Mouse (Mus musculus): ENCODE results near the gene 4930404N11Rik.

The 4930404N11Rik gene

DNA sequence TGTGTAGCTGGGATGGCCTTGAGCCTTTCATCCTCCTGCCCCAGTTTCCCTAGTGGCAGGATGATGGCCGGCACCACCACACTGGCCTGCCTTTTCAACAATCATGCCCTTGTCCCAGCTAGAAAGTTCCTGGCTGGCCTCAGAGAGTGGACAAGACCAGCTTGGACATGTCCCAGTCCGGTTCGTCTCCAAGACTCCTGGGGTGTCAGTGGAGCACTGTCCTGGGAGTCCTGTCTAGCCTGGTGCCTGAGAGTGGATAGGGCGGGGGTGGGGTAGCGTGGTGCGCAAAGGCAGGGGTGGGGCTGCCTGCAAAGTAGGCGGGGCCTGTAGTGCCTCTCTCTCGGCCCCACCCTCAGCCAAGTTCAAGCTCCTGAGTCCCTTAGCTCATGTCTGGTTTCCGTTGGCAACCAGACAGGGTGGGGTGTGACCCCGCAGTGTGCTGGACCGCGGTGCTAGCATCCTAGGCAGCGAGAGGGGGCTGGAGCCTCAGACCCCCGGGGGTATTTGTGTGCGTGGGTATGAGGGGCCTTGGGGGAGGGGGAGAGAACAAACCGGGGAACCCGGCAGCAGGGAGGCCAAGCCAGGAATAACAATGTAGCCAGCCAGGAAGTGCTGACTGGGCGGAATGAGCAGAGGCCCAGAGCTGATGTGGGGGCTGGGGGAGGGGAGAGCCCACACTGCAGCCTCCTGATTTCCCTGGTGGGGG is 36.1 kb upstream of the 4930404N11Rik start:
- DNase-seq: peak; percentile 39

DNA sequence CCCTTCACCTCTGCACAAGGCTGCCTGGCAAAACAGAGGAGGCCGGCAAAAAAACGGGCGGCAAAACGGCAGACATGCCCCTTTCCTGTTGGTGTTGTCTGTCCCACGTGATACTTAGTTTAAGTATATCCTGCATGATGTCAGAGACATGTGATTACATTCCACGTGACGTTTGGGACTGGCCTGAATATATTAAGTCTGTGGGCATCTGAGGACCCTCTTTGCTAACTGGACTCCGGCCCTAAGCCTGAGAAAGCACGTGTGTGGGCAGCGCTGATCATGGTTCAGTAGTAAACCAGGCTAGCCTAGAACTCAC is 35.5 kb upstream of the 4930404N11Rik start:
- DNase-seq: no peak

DNA sequence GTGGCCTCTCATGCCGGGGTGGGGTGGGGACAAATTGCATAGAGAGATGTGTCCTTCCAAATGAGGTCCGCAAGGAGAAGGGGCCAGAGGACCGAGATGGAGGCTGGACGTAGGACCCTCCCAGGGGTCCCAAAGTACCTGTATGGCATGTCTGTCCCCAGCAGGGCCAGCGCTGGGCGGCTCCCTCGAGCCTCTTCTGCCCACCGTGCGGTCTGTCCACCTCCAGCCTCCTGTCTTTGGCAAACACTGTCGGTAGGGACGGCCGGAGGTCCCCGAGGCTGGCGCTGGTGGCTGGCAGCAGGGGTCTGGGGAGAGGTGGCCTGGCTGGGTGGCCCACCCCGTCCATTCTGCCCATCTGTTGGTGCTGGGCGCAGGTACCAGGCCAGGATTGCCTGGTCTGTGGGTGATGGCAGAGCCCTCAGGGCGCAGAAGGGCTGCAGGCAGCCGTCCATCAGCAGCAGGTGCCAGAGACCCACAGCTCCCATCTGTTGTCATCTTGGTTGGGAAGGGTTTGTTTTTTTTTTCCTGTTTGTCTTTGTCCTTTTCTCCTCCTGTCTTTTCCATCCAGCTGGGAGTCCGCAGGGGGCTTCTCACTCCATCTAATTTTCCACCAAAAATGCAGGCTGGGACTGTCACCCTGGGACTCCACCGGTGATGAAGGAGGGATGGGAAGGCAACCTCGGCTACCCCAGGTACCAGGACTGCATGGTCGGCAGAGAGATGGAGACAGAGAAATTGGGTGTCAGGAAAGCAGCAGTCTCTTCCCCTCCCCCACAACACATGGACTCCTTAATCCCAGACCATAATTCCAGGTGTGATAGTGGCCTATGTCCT is 35.0 kb upstream of the 4930404N11Rik start:
- no peak for DNase-seq

DNA sequence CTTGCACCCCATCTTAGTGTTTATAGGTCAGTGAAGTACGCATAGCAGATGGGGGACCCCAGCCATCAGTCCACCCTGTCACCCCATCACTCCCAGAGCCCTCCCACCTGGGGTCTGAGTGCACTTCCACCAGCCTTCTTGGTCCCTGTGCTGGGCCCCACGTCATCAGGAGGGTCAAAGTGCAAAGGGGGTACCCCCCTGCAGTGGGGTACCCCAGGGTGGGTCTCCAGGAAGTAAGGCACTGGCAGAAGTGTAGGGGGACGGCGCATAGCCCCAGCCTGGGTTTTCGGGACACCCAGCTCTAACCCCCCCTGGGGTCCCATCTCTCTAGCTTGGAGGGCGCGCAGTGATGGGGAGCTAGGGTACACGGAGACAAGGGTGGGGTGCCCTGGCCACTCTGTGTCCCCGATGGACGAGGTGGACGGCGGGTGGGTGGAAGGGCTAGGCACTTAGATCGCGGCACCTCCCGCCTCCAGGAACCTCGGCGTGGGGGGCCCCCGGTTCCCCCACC is 34.2 kb upstream of the 4930404N11Rik start:
- DNase-seq: no peak

DNA sequence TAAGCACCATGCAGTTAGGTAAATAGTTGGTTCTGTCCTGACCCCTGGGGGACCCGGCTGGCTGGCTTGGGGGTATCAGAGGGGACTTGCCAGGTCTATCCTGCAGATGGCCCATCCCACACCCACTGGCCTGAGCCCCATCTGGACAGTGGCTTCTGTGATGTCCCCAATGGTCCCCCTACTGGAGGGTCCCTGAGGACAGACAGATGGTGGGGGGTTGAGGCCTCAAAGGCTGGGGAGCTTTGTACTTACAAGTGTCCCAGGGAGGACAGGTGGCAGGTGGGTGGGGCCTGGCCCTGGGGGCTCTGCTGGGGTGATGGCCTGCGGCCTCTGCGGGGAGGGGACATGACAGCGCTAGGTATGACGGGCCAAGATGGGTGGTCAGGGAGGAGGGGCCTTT is 33.7 kb upstream of the 4930404N11Rik start:
- DNase-seq: no peak

DNA sequence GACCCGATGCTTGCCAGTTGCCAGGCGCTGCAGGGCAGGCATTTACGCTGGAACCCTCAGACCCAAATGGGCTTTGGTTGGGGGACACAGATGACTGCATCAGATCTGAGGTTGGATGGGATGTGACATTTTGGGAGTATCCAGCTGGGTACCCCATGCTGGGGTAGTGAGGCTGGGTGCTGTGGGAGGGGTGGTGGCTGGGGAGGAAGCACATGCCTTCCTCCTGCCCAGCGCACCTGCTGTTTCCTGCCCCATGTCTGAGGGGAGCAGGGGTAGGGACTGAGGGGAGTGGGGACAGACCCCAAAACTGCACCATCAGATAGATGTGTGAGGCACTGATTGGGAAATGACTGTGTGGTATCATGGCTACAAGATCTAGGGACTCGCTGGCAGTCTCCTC is 31.1 kb upstream of the 4930404N11Rik start:
- peak; percentile 59 for DNase-seq

DNA sequence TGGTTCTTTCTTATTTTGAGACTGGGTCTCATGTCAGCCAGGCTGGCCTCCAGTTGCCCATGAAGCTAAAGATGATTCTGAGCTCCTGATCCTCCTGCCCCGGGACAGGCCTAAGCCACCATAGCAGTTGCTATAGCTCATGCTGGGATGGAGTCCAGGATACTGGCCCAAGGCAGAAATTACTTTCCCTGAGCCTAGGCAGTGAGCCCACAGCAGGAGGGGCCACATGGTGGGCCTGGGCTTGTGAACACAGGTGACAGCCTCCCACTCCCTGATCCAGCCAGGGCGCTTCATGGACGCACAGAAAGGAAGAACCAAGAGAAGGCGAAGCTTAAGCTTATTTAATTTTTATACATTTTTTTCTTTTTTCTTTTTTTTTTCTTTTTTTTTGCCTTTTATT is 30.2 kb upstream of the 4930404N11Rik start:
- no peak for DNase-seq

DNA sequence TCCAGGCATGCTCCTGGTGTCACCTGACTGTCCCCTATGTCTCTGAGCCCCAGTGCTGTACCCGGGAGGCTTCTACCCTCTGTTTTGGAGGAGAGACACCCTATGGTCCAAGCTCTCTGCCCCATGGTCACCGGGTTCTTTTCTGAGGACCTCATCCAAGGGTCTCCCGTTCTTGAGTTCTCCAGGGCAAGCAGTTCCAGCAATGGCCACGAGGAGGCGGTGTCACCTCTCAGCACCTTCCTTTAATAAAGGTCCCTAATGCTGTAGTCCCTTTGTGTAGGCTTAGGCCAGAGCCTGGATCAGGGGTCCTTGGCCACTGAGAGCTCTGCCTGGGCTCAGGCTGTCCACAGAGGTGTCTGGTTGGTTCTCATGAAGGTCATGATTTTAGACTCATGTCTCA is 29.5 kb upstream of the 4930404N11Rik start:
- peak; percentile 74 for DNase-seq

DNA sequence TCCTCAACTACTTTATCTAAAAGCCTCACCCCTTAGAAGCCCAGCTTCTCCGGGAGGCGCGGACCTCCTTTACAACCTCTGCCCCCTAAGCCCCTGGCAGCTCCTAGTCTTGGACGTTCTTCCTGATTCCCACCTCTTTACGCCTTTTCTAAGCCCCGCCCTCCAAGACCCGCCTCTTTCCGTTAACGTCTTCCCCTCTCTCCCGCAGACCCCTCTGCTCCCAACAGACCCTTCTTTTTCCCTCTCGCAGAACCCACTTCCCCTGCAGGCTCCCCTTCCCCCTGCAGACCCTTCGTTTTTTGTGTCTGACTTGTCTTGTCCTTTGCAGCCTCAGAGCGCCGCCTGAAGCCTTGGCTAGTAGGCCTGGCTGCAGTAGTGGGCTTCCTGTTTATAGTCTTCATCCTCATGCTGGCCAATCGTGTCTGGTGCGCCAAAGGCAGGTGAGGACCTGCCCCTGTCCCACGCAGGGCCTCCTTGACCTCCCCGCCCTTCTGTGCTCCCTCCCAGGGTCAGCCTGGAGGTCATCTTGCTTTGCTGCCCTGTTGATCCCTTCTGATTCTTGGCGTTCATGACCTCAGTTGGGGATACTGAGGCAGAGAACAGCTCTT is 27.9 kb upstream of the 4930404N11Rik start:
- peak; percentile 79 for DNase-seq

DNA sequence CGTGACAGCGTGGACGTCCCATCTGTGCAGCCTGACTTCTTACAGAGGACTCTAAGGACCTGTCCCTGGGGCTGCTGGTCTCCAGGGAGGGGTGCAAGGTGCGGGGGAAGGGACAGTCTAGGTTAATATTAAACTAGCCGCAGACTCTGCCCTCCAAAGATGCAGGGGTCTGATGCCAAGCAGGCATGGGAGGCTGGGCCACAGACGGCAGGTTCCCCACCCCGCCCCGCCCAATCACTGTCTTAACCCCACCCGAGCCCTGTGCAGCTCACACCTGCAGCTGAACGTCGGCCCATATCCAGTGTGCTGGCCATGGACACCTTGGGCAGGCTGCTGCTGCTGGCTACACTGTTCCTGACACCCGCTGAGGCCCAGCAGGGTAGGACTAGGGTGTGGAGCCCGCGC is 27.2 kb upstream of the 4930404N11Rik start, which contains the start of gene Smim24:
Gene Smim24 (plus strand): TSS at position 271 of the 405 bp plus-strand sequence.
- peak; percentile 33 for DNase-seq

DNA sequence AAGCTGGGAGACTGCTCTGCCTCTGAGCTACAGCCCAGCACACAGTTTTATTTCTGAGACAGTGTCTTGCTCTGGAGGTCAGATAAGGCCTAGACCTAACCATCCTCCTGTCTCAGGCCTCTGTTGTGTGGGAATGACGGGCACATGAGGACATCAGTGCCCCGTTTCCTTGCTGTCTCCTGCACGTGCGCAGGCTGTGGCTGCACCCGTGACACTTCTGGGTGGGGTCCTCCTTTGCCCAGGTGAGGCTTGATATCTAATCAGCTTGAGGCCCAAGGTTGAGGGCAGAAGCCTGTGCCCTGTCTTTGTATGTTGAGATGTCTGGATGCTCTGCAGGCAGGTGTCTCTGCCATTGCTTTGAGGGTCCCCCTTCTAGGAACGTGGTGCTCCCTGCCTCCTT is 26.7 kb upstream of the 4930404N11Rik start:
- DNase-seq: no peak

DNA sequence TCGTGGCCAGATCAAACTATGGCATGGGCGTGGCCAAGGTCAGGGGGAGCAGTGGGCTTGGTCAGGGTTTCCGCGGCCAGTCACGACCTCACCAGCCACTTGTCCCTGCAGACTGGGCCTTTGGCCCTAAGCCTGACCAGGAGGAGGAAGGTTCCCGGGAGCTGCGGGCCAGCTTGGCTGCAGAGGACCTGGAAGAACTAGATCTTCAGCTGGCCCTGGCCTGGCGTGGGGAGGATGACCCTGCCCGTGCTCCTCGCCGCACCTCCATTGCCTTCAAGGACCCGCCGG is 25.0 kb upstream of the 4930404N11Rik start:
- DNase-seq: no peak

DNA sequence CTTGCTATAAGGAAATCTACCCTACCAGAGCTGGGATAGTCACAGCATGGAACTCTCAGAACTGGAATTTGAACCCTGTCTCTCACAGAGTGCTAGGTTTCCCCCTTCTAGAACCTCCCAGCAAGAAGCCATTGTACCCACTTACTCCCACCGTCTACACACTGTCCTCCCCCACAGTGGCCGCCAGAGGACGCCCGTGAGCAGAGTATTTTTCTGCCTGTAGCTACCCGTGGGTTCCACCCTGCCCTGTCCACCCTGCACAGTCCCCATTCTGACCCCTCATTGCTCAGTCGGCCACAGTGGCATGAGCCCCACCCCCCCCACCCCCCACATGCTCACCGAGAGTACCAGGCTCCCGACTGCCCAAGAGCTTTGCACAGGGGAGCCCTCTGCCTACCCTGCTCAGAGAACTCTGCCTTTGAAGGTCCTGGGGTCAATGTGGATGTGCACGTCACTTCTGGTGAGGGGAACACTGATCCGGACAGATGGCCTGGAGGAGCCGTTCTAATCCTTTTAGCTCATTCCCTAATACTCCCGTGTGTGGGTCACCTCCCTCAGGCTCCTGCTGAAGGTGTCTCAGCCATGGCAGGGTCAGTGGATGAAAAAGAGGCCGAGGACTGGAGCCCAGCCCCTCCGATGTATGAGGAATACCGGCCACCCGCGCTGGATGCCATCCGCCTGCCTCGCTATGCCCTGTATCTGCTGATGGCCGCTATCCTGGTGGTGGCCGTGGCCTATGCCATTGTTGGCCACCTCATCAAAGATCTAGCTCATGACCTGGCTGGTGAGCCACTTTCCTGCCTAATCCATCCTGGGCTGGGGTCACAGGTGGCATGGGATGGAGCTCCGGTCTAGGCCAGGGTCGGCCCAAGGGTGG is 24.4 kb upstream of the 4930404N11Rik start:
- DNase-seq: peak; percentile 76

DNA sequence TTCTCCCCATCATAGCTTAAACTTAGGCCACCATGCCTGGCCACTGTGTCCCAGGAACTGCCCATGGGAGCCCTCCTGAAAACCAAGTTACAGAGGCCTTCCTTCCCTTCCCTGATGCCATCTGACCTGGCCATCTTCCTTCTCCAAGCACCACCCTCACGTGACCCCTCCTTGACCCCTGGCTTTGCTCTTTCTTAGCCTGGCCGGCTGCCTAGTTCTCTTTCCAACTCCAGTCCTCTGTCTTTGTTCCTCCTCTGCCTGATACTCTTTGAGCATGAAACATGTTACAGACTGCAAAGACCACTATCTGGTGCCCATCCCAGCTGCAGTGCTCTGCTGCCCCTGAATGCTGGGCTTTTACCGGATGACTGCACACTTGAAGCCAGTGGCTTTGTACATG is 23.8 kb upstream of the 4930404N11Rik start:
- DNase-seq: no peak

DNA sequence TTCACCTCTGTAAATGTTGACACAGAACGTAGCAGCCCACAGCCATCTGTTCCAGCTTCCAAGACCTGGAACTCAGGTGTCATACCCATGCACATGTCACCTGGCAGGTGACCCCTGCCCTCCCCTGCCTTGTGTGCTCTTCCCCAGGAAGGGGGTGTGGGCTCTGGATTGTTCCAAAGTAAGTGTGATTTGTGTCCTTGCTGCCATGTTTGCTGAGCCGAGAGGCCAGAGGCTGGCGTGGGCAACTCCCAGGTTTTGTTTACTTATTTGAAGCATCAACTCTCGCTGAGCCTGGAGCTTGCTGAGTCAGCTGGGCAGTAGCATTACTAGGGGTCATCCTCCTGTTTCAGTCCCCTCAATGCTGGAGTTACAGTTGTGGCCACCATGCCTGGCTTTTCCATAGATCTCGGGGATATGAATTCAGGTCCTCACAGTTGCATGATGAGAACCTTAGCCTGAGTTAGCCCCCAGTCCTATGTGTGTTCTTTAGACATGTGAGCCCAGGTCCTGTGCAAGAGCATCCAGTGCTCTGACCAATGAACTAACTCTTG is 23.0 kb upstream of the 4930404N11Rik start, which contains the start of gene Gm48552:
Gene Gm48552 (plus strand): TSS at position 501 of the 551 bp plus-strand sequence.
- no peak for DNase-seq

DNA sequence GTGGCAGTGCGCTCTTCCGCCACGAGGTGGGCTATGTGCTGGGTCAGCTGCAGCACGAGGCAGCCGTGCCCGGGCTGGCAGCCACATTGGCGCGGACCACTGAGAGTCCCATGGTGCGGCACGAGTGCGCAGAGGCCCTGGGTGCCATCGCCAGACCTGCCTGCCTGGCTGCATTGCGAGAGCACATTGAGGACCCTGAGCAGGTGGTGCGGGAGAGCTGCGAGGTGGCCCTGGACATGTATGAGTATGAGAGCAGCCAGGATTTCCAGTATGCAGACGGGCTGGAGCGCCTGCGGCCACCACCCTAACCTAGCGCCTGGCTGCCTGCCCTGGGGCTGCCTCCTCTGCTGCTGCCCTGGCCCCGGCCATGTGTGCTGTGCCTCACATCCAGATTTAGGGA is 22.1 kb upstream of the 4930404N11Rik start:
- no peak for DNase-seq

DNA sequence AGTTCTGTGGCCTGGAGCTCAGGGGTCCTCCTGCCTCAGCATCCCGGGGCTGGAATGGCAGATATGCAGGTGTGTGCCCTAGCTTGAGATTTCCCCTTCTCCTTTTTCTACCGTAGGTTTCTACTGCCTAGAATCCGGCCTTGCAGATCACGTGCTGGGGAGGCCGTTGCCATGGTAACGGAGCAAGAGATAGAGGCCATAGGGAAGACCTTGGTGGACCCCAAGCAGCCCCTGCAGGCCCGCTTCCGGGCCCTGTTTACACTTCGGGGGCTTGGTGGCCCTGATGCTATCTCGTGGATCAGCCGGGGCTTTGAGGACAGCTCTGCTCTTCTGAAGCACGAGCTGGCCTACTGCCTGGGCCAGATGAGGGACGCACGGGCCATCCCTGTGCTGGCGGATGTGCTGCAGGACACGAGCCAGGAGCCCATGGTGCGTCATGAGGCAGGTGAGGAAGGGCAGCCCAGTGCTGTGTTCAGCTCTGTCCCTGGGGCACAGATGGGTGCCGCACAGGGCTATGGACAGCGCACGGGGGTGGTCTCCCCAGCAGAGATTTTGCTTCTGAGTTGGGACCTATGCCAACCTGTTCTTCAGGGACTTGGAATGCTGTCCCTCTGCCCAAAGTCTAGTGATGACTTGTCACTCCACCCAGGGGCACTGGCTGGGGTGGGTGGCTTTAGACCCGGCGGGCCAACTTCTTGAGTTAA is 20.1 kb upstream of the 4930404N11Rik start:
- no peak for DNase-seq

DNA sequence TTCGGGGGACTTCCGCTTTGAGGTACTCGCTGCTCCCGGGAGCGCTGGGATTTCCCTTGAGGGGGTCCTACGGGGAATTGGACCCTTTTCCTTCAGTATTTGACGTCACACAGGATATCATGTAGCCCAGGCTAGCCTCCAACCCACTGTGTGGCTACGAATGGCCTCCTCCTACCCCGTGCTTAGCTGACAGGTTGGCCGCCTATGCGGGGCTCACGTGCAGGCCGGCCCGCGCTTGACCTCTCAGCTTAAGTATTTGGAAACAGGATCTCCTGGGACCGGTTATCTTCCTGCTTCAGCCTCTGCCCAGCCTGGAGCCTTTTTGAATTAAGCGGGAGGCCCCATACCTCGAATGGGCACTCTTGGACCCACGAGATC is 19.0 kb upstream of the 4930404N11Rik start:
- DNase-seq: no peak

DNA sequence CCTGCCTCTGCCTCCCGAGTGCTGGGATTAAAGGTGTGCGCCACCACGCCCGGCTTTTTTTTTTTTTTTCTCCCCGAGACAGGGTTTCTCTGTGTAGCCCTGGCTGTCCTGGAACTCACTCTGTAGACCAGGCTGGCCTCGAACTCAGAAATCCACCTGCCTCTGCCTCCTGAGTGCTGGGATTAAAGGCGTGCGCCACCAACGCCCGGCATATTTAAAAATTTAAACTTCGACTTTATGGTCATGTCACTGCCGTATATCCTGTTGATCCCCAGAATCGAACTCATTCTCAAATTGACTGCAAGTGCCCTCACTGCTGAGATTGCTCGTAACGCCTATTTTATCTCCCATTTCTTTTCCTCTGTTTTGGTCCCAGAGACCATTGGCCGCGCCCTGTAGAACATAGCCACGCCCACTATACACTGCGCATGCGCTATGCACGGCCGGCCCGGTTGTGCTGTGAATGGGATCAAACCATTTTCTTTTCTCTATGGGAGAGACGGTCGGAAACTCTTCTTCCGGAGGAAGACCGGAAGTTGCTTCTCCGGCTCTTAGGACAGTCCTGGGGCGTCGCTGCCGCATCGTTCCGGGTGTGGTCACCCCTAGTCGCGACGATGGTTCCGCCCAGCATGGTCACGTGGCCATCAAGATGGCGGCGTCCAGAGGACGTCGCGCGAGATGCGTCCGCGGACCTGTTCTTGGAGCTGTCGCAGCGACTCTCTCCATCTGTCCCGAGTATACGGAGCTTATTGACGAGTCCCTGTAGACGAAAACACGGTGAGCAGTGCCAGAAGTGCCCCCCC is 18.4 kb upstream of the 4930404N11Rik start, which contains the start of the genes Dohh and Gm48551:
Gene Dohh (plus strand): TSS at position 627 of the 803 bp plus-strand sequence.
Gene Gm48551 (plus strand): TSS at position 665 of the 803 bp plus-strand sequence.
- peak; percentile 97 for DNase-seq

DNA sequence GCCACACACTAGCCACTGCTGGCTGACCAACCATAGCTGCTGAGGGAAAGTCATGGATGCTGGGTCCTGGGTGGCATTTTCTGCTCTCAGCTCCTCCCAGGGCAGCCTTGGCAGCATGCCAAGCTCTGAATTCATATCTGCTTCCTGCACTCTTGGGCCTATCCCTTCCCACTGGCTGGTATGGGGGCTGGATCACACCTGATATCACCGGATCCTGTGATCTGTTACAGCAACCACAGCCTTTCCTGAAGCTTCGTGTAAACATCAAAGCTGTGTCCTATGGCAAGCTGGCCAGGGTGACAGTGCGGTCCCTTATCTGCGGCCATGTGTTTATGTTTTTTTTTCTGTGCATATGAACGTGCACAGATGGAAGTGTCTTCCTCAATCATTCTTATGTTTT is 16.4 kb upstream of the 4930404N11Rik start:
- no peak for DNase-seq

Data from thymus, postnatal 14 days (tissue).